Mouse (Mus musculus) induced T-regulatory cell, adult 2 months (primary cell): ENCODE data around the gene Sertad2.

ENCODE experiments used
- DNase-seq: peaks from one replicate; pipeline ENCODE4 v3.0.0-alpha.2; 2012; ENCODE audit warnings: low read depth

Sertad2 gene

GRCm38 (mm10) chr11:20549481-20549880, 6.4 kb downstream of the Sertad2 start:
- no peak for DNase-seq

GRCm38 (mm10) chr11:20550196-20550595, 7.1 kb downstream of the Sertad2 start:
- DNase-seq, result no peak

- peak; percentile 23 for DNase-seq
Measured at GRCm38 (mm10) chr11:20552059-20552458, 9.0 kb downstream of the Sertad2 start.

- DNase-seq, result peak; percentile 84
Measured at GRCm38 (mm10) chr11:20552758-20553673, 10.0 kb downstream of the Sertad2 start.

GRCm38 (mm10) chr11:20555651-20556050, 12.6 kb downstream of the Sertad2 start:
- no peak for DNase-seq

- no peak for DNase-seq
Measured at GRCm38 (mm10) chr11:20556163-20556911, 13.3 kb downstream of the Sertad2 start.

- DNase-seq, result peak; percentile 53
Measured at GRCm38 (mm10) chr11:20559236-20559950, 16.3 kb downstream of the Sertad2 start.

GRCm38 (mm10) chr11:20559951-20560642, 17.0 kb downstream of the Sertad2 start:
- DNase-seq, result peak; percentile 52

- peak; percentile 74 for DNase-seq
Measured at GRCm38 (mm10) chr11:20561323-20562002, 18.4 kb downstream of the Sertad2 start.

GRCm38 (mm10) chr11:20565057-20565456, 22.0 kb downstream of the Sertad2 start:
- peak; percentile 39 for DNase-seq

GRCm38 (mm10) chr11:20571702-20572413, 28.8 kb downstream of the Sertad2 start:
- no peak for DNase-seq

GRCm38 (mm10) chr11:20576046-20576635, 33.1 kb downstream of the Sertad2 start:
- DNase-seq, result no peak

- no peak for DNase-seq
Measured at GRCm38 (mm10) chr11:20582758-20583157, 39.7 kb downstream of the Sertad2 start.

- DNase-seq, result no peak
Measured at GRCm38 (mm10) chr11:20585297-20585696, 42.2 kb downstream of the Sertad2 start.

GRCm38 (mm10) chr11:20586180-20586579, 43.1 kb downstream of the Sertad2 start:
- no peak for DNase-seq

- no peak for DNase-seq
Measured at GRCm38 (mm10) chr11:20589393-20589792, 46.3 kb downstream of the Sertad2 start.

GRCm38 (mm10) chr11:20592010-20592409, 49.0 kb downstream of the Sertad2 start:
- DNase-seq, result peak; percentile 62

GRCm38 (mm10) chr11:20594229-20595201, 51.5 kb downstream of the Sertad2 start:
- DNase-seq, result no peak
